Mouse (Mus musculus): ENCODE measurements around the gene Hexim1.

Gene Hexim1

DNA sequence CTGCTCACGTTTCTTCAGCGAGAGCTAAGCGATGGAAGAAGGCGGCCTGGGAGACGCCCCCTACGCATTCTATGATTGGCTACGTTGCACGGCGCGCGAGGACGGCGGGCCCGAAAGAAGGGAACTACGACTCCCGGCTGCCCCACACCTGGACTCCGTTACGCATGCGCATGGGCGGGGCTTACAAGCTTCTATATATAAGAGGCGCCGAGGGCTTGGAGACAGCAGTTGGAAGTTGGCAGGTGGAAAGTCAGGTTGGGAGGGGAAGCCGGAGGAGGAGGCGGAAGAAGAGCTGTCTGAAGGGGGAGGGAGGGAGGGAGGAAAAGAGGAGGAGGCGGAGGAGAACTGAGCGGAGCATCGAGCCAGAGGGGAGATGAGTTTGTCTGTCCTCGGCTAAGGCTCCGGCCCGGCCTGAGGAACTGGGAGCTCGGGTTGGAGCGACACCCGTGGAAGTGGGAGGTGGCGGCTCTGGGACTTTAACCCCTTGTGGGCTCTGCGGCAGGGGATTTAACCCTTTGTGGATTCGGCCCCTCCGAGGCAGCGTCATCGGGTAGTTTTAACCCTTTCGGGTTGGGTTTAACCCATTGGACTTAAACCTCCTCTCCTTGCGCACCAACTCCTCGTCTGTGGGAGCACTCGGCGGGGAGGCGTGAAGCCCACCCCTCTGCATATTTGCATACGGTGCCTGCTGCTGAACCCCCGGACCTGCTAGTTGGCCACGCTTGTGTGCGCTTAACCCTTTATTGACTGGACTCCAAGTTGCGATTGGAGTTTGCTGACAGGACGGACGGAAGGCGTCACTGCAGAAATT, at the start of gene Hexim1:
Hexim1 (plus strand) TSS at position 224 of the 811 bp plus-strand sequence.
- peak; percentile 99 for DNase-seq (ENCODE audit: low spot score)

DNA sequence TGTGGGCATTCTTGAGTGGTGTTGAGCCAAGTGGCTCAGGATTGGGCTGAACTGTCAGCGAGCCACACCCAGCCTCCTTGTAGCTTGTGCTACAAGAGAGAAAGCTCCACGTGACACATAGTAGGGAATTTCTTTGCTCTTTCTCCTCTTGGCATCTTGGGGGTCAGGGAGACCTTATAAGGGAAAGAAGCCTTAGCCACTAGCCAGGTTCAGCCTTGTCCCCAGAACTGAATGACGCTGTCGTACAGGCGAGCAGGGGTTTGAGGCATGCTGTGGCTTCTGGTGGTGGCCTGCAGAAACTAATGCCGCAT, 49.0 kb upstream of the Hexim1 start:
- peak; percentile 40 for DNase-seq (ENCODE audit: low spot score)

DNA sequence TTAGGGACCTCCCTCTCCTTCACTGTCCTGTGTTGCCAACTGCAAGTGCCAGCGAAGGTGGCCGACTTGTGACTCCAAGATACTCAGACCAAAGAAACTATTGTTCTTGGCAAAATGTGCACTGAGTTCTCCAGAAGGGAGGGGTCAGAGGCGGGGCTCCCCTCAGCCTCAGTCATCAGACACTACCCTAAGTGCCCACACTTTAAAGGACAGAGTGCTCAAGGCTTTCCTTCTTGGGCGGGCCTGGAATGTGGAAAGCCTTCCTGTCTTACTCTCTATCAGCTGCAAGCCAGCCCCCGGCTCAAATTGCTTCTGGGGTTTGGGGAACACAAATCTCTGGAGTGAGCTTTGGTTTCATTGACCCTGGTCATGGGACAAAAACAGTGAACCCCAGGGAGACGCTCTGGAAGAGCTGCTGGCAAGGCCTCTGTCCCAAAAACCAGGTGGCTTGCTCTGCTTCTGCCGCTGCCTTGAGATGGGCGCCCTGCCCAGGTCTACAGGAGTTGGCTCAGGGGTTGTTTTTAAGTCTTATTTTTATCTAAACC, 48.5 kb upstream of the Hexim1 start:
- DNase-seq (ENCODE audit: low spot score), result peak; percentile 66

DNA sequence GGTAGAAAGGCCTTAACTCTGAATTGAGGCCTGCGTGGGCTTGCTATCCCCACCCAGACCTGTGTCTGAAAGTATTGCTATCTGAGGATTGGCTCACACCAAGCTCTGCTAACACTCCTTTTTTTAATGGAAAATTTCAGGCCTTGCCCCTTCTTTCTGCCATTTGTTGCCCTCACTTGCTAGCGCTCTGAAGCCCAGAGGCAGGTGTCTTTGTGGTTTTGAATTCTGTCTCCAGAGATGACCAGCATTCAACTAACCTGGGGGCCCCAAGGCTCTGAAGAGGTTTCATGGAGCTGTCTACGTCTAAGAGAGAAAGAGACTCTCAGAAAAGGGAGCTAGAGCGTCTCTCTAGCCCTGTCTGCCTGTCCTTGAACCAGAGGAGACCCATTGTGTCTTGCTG, 47.8 kb upstream of the Hexim1 start:
- peak; percentile 37 for DNase-seq (ENCODE audit: low spot score)

DNA sequence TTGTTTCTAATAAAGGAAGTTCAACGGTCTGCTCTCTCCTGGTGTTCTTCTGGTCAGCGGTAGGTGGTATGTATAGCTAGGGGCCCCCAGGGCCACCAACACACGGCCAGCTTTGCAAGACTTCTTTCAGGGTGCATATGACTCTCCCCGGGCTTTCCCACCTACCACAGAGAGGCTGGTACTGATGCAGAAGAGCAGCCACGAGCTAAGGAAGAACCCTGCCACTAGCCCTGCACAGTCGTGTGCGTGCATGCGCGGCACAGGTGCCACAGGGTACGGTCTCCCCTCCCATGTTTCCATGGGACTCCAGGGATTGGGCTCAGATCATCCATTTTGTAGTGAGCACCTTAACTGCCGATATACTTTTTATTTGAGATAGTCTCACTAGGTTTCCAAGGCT, 47.1 kb upstream of the Hexim1 start:
- DNase-seq (ENCODE audit: low spot score), result peak; percentile 37

DNA sequence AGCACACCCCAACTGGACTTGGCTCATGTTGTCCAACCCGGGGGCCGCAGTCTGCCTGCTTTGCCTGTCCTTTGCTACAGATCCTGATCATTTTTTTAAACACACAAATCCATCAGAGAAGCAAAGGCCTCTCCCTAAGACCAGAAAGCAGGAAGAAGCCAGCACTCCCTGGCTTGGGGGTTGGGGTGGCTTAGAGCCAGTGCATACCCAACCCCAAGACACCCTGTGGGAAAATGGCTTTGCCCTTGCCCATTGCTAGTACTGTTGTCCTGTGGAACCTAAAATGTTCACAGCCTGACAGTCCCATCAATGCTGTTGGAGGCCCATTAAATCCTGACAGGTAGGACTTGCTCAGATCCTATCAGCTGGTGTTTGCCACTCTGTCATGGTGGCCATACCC, 46.3 kb upstream of the Hexim1 start:
- DNase-seq (ENCODE audit: low spot score), result peak; percentile 38

DNA sequence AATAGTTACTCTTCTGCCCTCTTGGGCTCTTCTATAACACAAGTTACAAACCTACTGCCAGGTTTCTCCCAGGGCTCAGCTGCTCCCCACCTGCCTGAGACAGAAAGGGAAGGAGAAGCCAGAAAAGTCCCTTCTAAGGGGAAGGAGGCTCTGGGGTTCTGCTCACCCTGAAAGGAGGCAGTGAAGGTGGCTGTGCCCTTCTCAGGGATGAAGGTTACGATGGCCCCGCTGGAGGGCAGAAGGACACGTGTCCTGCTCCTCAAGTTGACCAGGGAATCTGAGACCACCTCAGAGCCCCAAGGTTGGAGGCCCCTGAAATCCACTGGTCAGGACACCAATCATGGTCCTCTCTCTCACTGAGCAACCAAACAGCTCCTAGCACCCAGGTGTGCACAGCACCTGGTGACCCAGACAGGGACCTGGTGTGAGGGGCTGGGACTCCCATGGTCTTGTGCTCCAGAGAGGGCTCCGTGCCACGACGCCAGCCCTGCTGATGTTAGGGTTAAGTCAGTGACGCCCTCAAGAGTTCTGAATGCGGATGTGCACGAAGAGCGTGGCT, 45.6 kb upstream of the Hexim1 start:
- DNase-seq (ENCODE audit: low spot score), result peak; percentile 41

DNA sequence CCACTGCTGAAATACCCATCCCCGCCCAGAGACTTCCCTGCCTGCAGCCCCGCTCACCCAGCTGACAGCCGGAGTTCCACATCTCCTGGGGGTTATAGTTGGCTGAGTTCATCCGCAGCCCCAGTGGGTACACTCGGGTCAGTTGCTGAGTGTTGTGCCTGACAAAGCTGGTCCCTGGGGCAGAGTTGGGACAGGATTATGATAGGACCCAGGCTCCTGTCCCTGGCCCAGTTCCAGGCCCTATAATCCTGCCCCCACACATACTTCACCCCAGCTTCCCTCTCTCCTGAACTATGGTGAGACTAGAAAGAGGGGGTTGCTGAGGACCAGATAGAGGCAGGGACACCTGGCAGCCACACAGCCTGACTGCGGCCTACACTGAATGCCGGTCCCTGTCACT, 42.4 kb upstream of the Hexim1 start:
- DNase-seq (ENCODE audit: low spot score), result no peak

DNA sequence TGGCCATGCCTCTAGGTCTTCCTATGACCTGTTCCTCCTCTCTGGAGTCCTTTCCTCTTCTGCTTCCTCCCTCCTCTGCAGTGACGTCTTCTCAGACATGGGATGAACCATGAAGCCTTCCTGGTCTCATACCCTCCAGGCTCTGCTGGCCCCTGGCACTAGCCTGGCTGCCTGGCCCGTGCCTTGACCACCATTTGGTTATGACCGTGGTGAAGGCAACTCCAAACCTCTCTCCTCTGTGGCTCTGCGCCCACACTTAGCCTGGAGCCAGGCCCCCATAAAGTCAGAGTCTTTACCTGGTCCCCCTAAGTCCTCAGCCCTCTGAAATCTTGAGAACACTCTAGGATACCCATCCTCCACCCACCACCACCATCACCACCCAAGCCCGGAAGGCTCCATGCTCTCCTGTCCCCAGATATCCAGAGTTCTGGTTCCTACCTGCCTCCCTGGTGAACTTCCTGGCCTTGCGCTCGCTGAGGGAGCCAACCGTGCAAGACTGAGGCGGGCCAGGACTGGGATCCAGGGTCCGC, 41.8 kb upstream of the Hexim1 start:
- no peak for DNase-seq (ENCODE audit: low spot score)

DNA sequence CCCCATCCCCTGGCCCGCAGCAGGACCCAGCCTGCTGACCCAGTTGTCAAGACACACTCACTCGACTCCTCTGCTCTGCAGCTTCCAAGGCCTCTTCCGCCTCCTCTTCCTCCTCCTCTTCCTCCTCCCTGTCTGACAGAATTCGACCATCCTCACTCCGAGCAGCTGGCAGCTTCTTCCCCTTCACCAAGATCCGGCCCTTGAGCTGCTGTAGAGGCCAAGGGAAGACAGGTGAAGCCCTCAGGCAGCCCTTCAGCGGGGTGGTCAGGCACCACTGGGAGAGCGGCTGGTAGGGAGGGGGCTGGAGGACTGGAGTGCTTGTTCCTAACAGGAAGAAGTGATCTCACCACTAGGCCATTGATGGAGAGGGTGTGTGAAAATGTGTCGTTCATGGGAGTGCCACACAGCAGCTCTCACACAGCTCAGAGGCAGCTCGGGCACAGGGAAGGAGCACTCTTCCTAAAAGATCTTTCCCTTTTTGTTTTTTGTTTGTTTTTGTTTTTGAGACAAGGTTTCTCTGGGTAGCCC, 41.2 kb upstream of the Hexim1 start:
- DNase-seq (ENCODE audit: low spot score), result no peak

DNA sequence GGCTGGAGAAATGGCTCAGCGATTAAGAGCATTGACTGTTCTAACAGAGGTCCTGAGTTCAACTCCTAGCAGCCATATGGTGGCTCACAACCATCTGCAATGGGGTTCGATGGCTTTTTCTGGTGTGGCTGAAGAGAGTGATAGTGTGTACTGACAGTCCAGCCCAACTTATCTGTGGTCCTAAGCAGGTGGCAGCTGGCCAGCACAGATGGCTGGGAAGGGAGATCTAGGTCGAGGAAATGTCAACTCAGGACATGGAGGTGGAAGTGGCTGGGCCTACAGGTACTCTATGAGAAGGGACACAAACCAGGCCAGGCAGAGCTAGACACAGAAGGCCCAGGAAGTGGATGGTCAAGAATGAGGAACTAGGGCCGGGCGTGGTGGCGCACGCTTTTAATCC, 40.0 kb upstream of the Hexim1 start:
- no peak for DNase-seq (ENCODE audit: low spot score)

DNA sequence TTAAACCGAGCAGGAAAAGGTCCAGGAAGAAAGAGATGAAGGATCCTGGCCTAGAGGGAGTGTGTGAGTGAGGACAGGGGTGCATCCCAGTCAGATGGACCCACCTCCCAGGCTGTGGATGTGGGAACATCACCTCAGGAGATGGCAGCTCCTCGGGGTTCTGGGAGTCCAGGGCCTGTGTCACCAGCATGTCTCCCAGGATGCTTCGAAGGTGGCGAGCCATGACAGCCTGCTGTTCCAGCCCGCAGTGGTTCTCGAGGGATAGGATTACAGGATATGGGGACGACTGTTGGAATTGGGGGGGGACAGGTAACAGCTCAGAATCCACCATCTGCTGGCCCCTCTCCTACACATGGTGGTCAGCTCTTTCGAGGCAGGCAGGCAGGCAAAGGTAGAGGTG, 39.5 kb upstream of the Hexim1 start:
- DNase-seq (ENCODE audit: low spot score), result no peak

DNA sequence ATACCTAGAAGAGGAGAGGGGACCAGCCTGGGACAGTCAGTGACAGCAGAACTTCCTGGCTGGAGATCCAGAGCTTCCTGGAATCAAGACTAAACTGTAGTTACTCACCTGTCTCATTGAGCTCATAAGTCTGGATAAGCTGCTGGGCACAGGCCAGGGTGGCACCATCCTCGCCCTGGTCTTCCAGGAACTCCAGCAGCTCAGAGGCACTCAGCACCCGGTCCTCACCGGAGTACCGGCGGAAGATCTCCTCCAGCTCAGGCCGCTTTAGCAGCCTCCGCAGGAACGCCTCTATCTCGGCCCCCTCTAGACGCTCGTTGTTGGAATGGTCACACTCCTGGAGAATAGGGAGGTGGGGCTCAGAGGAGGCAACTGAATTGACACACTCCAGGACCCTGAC, 37.9 kb upstream of the Hexim1 start:
- no peak for DNase-seq (ENCODE audit: low spot score)

DNA sequence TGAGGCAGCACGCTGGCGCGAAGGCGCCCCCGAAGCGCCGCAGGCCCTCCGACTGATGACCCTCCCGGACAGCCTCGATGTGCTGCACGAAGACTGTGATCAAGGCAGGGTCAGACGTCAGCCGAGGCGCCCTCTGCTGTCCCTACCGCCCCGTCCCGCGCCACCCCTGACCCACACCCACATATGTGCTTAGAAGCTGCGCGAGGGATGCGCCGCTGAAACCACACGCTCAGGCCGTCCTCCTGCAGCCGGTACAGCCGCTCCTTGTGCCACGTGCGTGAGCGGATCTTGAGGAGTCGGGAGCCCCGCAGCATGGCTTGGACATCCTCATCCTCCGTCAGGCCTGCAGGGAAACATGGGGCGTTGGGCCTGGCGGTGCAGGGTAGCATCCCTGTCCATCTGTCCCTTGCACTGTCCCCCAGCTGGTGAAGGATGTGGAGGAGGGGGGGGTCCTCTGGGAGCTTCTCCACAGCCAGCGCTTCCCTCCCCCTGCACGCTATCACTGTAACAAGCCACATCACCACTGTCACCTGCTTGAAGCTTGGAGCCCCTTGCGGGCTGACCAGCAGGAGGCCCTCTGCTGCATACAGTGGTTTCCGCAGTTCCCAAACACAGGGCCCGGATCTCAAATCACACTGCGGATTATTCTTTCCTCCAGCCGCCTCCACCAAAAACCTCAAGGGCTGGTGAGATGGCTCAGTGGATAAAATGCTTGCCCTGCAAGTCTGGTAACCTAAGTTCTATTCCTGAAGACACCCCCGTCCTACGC, 35.5 kb upstream of the Hexim1 start:
- DNase-seq (ENCODE audit: low spot score), result no peak

DNA sequence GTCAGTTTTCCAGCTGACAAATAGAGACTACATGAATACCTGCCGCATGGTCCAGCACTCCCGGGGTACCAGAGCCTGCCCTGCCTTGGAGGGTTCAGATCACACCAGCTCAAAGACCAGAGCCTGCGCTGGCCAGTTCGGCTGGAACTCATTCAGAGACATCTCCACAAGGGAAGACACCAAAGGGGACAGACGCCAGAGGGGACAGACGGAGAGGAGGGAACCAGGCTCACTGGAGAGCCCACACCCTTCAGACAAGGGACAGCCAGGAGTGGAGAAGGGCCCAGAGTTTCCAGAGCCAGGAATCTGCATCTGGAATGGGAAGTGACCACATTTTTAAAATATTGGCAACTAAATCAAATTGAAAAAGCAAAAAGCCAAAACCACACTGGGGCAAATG, 34.4 kb upstream of the Hexim1 start:
- DNase-seq (ENCODE audit: low spot score), result no peak

DNA sequence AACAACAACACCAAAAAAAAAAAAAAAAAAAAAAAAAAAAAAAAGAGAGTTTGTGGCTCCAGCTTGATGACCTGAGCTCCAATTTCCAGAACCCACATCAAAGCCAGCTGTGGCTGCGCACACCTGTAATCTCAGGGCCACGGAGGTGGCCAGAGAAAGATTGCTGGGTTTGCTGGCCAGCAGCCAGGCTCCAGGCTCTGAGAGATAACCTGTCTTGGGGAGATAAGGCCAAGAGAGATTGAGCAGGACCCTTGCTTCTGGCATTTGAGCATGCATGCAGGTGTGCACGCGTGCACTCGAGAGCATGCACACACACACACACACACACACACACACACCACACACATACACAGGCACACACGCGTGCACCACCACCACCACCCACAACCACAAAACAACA, 22.7 kb upstream of the Hexim1 start:
- DNase-seq (ENCODE audit: low spot score), result no peak

DNA sequence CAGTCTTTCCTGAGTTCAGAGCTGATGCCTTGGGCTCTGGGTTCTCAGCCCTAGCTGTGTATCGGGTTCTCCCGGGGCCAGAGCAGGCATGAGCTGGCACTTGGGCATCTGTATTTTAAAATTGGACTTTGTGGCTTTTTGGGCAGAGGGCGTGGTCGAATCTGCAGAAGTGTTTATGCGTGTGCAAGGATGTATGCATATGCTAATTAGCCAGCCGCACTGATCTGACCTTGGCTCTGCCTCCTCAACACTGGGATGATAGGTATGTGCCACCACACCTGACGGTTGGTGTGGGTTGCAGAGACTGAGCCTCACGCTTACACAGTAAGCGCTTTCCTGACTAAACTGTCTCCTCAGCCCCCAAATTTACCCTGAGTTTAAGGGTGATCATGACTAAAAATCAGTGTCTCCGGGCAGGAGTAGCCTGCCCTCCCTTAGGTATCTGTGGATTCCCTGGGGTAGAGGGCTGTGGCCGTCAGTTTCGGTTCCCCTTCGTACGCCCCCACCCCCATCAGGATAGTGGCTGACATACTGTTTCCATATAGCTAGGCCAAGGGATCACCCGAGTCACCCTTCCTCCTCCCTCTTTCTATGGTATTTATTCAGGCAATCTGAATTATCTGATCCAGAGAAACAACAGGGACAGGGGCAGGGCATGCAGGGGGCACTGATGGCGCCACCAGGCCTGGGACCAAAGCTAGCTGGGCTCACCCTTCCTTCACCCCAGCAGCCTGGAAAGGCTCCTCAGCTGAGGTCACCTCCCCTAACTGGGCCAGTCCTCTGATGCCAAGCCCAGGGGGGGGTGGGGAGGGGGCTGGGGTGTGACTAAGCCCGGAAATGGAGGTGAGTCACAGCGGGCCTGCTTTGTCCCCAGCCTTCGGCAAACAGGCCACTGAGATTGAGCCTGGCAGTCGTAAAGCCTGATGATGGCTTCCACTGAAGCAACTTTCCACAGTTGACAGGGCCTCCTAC, 21.9 kb upstream of the Hexim1 start:
- DNase-seq (ENCODE audit: low spot score), result no peak

DNA sequence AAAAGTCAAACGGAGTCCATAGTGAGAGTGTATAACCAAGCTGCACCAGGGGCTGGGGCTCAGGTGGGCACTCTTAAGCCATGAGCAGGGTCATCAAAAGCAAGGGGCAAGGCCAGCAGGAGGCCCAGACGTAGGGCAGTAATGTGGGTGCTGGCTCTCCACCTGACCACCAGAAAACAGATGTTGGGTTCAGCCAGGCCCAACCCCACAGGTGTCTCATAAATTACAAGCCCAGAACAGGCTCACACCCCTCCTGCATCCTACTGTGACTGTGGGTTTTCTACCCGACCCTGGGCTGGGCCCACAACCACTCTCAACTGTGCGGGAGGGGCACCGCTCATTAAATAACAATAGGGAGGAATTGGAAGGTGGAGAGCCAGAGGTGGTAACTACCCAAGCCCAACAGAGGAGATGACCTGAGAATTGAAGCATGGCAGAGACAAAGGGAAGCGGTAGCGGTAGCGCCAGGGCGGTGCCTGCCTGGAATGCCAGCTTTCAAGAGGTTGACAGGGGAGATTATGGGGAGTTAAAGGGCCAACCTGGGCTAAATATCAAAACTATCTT, 20.8 kb upstream of the Hexim1 start:
- DNase-seq (ENCODE audit: low spot score), result no peak

DNA sequence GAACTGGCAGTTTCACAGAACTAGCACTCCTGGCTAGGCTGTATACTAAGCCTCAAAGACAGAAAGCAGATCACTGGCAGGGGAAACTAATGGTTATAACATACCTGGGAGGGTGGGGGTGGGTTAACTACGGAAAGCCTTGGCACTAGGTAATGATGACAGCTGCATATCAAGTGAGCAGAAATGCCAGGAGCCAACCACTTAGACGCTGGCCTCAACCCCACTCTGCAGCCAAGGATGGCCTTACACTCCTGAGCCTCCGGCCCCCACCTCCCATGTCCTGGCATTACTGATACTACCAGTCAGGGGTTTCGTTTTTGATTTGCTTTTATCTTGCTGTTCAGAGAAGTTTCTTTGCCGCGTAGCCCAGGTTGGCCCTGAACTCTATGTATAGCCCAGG, 20.2 kb upstream of the Hexim1 start:
- no peak for DNase-seq (ENCODE audit: low spot score)

DNA sequence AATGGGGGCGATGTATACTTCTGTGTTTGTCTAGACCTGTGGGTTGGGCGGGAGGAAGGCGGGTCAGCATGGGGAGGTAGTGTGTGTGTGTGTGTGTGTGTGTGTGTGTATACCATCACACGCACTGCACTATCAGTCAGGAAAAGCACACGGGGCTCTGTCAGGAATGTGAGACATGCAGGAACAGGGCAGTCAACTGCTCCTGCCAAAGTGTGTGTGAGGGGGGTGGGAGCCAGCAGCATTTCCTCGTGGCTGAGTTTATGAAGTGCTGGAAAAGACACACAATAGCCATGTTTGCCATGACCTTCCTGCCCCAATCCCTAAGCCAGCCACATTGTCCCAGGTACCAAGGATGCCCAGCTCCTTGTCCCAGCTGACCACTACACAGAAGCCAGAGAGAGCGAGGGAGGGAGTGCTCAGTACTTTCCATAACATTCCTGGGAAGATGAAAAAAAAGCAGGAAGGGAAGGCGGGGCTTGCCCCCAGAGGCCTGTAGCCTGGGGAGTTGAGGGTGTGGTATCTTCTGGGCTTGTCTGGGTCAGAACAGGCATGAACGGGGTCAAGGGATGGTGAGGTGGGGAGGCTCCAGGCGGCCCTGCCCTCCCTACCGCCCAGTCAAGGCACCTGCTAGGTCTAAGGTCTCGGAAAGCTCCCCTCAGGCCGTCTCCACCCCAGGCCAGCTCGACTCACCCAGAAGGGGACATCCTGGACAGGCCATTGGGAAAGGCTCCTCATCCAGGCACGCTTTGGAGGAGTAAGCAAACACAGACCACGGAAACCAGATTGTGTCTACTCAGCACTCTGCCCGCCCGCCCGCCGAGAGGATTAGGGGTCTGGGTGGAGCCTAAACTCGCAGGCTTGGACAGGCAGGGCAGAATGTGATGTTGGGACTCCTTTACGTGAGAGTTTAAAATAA, 18.8 kb upstream of the Hexim1 start:
- peak; percentile 51 for DNase-seq (ENCODE audit: low spot score)

All from testis, postnatal 10 days (tissue).